Mouse (Mus musculus) monocyte, adult 59 days (primary cell): ENCODE measurements around the gene Tor3a. TPM values are rescaled to one million over a fixed set of nuclear protein-coding genes. Genes with fewer than 3 reads are reported as not detected.

Experiments used
- total RNA-seq, 2 experiments: library from RNA; stranded (reverse); gene quantifications; one replicate each; pipeline ENCODE4 v1.2.4; 2023

Gene Tor3a
- 10 to 100 TPM; 47.0 to 48.1 TPM for total RNA-seq

DNA sequence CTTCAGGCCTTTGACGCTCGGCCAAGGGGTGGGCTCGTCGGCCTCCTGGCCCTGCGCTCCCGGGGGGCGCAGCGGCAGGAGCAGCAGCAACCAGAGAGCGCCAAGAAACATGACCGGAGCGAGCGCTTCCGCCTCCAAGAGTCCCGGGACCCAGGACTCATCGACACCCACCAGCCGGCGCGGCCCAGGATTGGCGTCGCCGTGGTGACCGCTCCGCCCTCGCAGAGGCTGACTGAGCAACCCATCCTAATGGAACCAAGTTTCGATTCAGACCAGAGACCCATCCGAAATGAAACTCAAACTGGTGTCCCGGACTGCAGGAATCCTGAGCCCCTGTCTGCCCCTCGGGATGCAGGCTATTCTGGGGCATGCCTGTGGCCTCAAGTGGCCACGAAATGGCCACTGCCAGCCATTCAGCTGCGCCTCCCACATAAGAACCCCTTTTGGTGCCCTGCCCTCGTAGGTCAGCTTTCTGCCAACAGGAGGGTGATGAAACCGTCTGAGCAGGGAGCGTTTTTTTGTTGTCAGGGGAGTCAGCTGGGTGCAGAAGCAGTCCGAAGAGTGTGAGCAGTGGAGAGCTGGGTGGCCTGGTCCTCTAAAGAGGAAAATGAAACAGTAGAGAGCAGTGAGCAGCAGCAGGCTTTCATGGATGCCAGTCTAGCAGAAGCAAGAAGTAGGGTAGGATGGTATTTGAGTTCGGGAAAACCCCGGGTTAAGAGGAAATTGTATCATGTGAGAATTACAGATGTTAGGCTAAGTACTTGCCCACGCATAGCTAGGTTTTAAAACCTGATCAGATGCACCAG is at the start of gene Tor3a:
Tor3a (minus strand) TSS at position 162 of the 806 bp plus-strand sequence.

DNA sequence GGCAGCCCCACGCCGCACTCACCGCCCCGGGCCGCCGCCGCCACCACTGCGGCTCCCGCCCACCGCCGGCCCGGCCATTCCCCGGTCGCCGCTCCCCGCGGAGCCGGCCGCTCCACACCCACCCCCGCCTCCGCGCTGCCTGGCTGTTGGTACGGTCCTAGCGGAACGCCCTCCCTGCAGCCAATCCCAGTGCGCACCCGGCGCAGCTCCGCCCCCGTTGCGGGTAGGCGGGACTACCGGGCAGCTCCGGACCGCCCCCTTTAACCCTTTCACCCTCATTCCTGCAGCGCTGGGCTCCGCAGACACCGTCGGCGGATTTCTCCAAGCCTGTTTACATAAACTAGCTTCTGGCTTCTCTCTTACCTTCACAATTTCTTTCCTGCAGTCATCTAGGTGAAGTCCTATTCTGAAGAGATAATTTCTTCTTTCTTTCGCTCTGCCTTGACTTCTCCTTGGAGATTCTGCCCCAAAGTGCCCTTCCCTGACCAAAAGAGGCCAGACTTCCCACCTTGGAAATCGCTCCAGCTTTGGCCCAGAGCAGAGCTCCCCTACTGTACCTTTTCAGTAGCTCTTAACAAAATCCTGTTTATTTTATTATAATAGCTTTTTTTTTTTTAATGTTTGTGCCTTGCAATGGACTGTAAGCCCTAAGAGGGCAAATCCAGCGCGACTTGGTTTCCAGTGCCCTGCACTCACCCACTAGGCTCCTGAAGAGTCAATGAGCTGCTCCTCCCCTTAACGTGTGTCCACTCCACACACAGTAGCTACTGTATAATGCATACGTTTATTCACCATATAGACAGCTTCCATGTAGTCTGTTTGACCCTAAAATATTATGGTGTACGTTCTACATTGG is 45.0 kb upstream of the Tor3a start, which contains the start of gene Fam20b:
Fam20b (minus strand) TSS at position 137 of the 856 bp plus-strand sequence.

Other genes with a start within 250 kb of the Tor3a start
- gene Soat1, start 200.0 kb downstream of the Tor3a start, total RNA-seq, result 100 to 1,000 TPM; 291 to 293 TPM
- gene Gm10031, start 150.3 kb downstream of the Tor3a start, total RNA-seq, result 10 to 100 TPM; 22.7 to 27.0 TPM
- 10 to 100 TPM; 32.7 to 42.4 TPM for gene Abl2, start 115.6 kb downstream of the Tor3a start, total RNA-seq
- gene Fam20b, start 44.7 kb upstream of the Tor3a start, total RNA-seq, result 10 to 100 TPM; 22.8 to 23.3 TPM
- not detected for gene Angptl1, start 164.2 kb upstream of the Tor3a start, total RNA-seq